Mouse (Mus musculus) midbrain, embryonic 12.5 days (tissue): Measurements from ENCODE around the gene Slc9b2. TPM values are rescaled to one million over a fixed set of nuclear protein-coding genes. Genes with fewer than 3 reads are reported as not detected.

Source experiments
- ATAC-seq: fragments of 200-750 bp; cut with Nextera tagmentation; 2 replicates; pipeline ENCODE4 v1.8.0; 2017; ENCODE audit warnings: low read depth, moderate TSS enrichment, moderate library complexity; ENCODE audit not compliant: low FRiP score
- H3K27ac ChIP-seq: fragments of 300-500 bp; sonication (generic); replicated peaks from 2 replicates; pipeline ENCODE4 v1.5.1; 2016; ENCODE audit warnings: mild to moderate bottlenecking
- H3K27me3 ChIP-seq: fragments of 300-500 bp; sonication (generic); 2 replicates; pipeline ENCODE4 v1.6.1; 2016; ENCODE audit warnings: mild to moderate bottlenecking
- H3K36me3 ChIP-seq: fragments of 300-500 bp; sonication (generic); 2 replicates; pipeline ENCODE4 v1.6.1; 2016
- H3K4me1 ChIP-seq: fragments of 300-500 bp; sonication (generic); 2 replicates; pipeline ENCODE4 v1.6.1; 2016
- H3K4me2 ChIP-seq: fragments of 300-500 bp; sonication (generic); replicated peaks from 2 replicates; pipeline ENCODE4 v1.6.1; 2016; ENCODE audit warnings: mild to moderate bottlenecking, moderate library complexity
- H3K4me3 ChIP-seq: fragments of 300-500 bp; sonication (generic); 2 replicates; pipeline ENCODE4 v1.5.1; 2016; ENCODE audit warnings: mild to moderate bottlenecking
- H3K9ac ChIP-seq: fragments of 300-500 bp; sonication (generic); replicated peaks from 2 replicates; pipeline ENCODE4 v1.6.1; 2016; ENCODE audit warnings: mild to moderate bottlenecking, moderate library complexity
- H3K9me3 ChIP-seq: fragments of 300-500 bp; sonication (generic); 2 replicates; pipeline ENCODE4 v1.6.1; 2016; ENCODE audit warnings: mild to moderate bottlenecking
- WGBS: fragments of 180-500 bp; shearing (Covaris S2); methylation state at CpG from one replicate; pipeline ENCODE4 v1.1.7; 2016; 5-methylcytosine and 5-hydroxymethylcytosine counted together
- polyA plus RNA-seq: library from polyadenylated mRNA; unstranded; fragments of >200 nt; fragmentation: Nextera tagmentation; extraction: Ambion mirVana; gene quantifications from 2 replicates; pipeline ENCODE4 v1.2.1, GENCODE M21; 2016

The Slc9b2 gene
- polyA plus RNA-seq, 1 experiment from 2014 or later, result 0.98 TPM

GRCm38 (mm10) chr3:135314811-135315210 is 7.3 kb downstream of the Slc9b2 start:
- no peak overlapping the region for H3K9ac ChIP-seq
- no peak overlapping the region for H3K4me3 ChIP-seq
- H3K27me3 ChIP-seq, result peaks cover 1% of the 10 kb centered on the region; the same call in 1 of the 2 replicates
- H3K4me1 ChIP-seq, result peaks cover 6% of the 10 kb centered on the region; the same call in 1 of the 2 replicates
- H3K4me2 ChIP-seq, result no peak overlapping the region
- H3K9me3 ChIP-seq, result peaks cover 3% of the 10 kb centered on the region; the same call in 1 of the 2 replicates
- H3K27ac ChIP-seq, result no peak overlapping the region
- H3K36me3 ChIP-seq, result no peaks in the 10 kb centered on the region
- peak; percentile 65 for ATAC-seq
- WGBS, result 60% methylated on average over 2 of the region's 2 CpGs

DNA sequence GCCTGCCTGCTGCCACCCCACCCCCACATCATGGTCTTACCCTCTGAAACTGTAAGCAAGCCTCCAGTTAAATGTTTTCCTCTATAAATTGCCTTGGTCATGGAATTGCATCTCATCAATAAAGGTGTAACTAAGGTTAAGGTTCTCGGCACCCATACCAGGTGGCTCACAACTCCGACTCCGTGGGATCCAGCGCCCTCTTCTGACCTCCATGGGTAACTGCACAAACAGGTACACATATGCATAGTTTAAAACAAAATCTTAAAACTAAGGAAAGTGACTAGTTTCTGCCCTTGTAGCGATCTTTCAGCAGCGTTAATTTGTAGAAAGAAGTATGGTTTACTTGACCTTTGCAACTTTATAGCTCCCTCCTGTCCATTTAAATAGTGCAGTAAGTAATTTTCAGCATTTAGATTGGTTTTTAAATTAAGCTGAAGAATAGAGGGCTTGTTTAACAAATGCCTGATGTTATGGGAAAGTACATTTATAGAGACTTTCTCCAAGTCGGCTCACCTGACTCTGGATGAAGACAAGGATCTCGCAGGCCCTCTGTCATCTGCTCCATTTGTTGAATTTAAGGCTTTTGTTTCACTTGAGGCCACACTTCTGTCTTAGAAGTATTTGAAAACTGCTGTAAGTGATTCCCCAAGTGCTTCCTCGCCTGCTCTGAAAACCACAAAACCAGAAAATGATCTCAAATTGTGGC is 8.4 kb downstream of the Slc9b2 start:
- 92% methylated on average over 9 of the region's 9 CpGs for WGBS
- Histone ChIP-seq H3K27ac (no peak overlapping the region), H3K9me3 (peaks cover 3% of the 10 kb centered on the region; the same call in 1 of the 2 replicates), H3K9ac (no peak overlapping the region), H3K36me3 (no peaks in the 10 kb centered on the region), H3K27me3 (no peaks in the 10 kb centered on the region), H3K4me3 (no peak overlapping the region), H3K4me2 (no peak overlapping the region), H3K4me1 (peaks cover 6% of the 10 kb centered on the region; the same call in 1 of the 2 replicates)
- ATAC-seq, result no peak

DNA sequence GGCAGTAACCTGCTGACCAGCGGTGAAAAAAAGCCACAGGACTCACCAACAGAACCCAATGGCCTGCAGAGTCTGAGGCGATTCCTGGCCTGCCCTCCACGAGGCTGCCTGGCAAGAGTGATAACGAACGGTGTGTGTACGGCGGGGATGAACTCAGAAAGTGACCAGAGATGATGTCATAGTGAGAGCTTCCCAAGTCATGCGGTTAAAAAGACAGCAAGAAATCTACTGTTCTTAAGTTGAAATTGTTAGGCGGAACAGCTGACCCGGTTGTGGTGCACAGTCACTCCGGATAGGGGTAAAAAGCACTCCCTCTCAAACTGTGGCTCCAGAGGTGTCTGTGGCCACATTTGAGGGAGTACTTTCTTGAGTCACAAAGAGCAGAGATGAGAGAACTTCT is 10.8 kb downstream of the Slc9b2 start:
- Histone ChIP-seq H3K4me1 (no peaks in the 10 kb centered on the region), H3K4me2 (no peak overlapping the region), H3K27ac (no peak overlapping the region), H3K9me3 (peaks cover 3% of the 10 kb centered on the region; the same call in 1 of the 2 replicates), H3K4me3 (no peak overlapping the region), H3K27me3 (no peaks in the 10 kb centered on the region), H3K9ac (no peak overlapping the region), H3K36me3 (no peaks in the 10 kb centered on the region)
- ATAC-seq, result no peak
- 87% methylated on average over 11 of the region's 11 CpGs for WGBS

GRCm38 (mm10) chr3:135324354-135324753 is 16.9 kb downstream of the Slc9b2 start:
- Histone ChIP-seq H3K27me3 (no peaks in the 10 kb centered on the region), H3K9me3 (no peaks in the 10 kb centered on the region), H3K4me2 (no peak overlapping the region), H3K4me1 (no peaks in the 10 kb centered on the region; the same call in 1 of the 2 replicates), H3K36me3 (no peaks in the 10 kb centered on the region), H3K9ac (no peak overlapping the region), H3K4me3 (no peak overlapping the region), H3K27ac (no peak overlapping the region)
- ATAC-seq, result no peak
- 36% methylated on average over 6 of the region's 6 CpGs for WGBS

DNA sequence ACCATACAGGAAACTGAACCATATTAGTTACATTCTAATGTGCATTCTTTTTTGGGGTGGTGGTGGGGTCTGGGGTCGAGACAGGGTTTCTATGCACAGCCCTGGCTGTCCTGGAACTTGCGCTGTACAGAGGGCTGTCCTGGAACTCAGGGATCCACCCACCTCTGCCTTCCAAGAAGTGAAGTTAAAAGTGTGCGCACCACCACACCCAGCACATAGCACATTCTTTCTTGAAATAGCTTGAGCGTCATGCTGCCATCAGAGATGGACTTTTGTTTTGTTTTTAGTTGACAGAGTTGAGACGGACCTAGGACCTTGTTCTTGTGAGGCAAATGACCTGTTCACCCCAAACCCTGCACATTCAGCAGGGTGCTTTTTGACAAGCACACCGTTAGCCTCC is 19.7 kb downstream of the Slc9b2 start:
- Histone ChIP-seq H3K36me3 (no peaks in the 10 kb centered on the region), H3K27me3 (no peaks in the 10 kb centered on the region), H3K9ac (no peak overlapping the region), H3K9me3 (no peaks in the 10 kb centered on the region), H3K4me2 (no peak overlapping the region), H3K4me3 (no peak overlapping the region), H3K27ac (no peak overlapping the region), H3K4me1 (no peaks in the 10 kb centered on the region; the same call in 1 of the 2 replicates)
- 80% methylated on average over 6 of the region's 6 CpGs for WGBS
- no peak for ATAC-seq

DNA sequence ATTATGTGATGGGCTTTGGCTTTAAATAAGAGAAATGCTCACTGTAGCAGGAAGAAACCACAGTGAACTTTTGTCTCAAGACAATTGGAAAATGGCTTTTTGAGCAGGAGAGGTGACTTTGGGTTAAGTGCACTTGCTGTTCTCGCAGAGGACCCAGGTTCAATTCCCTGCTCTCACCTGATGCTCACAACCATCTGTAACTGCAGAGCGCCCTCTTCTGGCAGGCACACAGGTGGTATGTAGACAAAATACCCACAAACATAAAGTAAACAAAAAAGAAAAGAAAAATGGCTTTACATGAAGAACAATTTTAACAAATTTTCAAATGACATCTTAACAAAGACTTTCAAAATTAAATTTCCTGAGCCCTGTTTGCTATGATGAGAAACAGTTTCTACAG is 20.1 kb downstream of the Slc9b2 start:
- no peak overlapping the region for H3K4me3 ChIP-seq
- H3K9me3 ChIP-seq, result no peaks in the 10 kb centered on the region
- H3K4me2 ChIP-seq, result no peak overlapping the region
- H3K4me1 ChIP-seq, result no peaks in the 10 kb centered on the region; the same call in 1 of the 2 replicates
- no peaks in the 10 kb centered on the region for H3K27me3 ChIP-seq
- H3K27ac ChIP-seq, result no peak overlapping the region
- no peak overlapping the region for H3K9ac ChIP-seq
- WGBS, result 57% methylated on average over 2 of the region's 2 CpGs
- H3K36me3 ChIP-seq, result no peaks in the 10 kb centered on the region
- no peak for ATAC-seq

DNA sequence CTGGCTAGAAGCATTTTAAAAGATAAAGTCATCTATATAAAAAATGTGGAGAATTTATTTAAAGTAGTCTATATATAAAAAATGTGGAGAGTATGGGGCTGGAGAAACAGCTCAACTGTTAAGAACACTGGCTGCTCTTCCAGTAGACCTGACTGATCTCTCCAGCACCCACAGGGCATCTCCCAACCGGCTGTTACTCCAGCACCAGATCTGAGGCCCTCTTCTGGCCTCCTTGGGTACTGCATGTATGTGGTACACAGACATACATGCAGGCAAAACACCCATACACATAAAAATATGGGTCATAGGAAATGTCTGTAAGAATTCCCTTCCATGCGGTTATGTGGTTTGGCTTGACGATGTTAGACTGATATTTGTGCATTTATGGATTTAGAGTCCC is 21.1 kb downstream of the Slc9b2 start:
- Histone ChIP-seq H3K4me3 (no peak overlapping the region), H3K27me3 (no peaks in the 10 kb centered on the region), H3K9ac (no peak overlapping the region), H3K36me3 (no peaks in the 10 kb centered on the region), H3K4me2 (no peak overlapping the region), H3K27ac (no peak overlapping the region), H3K9me3 (no peaks in the 10 kb centered on the region), H3K4me1 (no peaks in the 10 kb centered on the region; the same call in 1 of the 2 replicates)
- ATAC-seq, result no peak
- 53% methylated on average over 3 of the region's 3 CpGs for WGBS

- no peak for ATAC-seq
- H3K27me3 ChIP-seq, result no peaks in the 10 kb centered on the region
- H3K9ac ChIP-seq, result no peak overlapping the region
- no peak overlapping the region for H3K4me2 ChIP-seq
- H3K9me3 ChIP-seq, result no peaks in the 10 kb centered on the region
- no peaks in the 10 kb centered on the region for H3K4me1 ChIP-seq
- H3K27ac ChIP-seq, result no peak overlapping the region
- no peak overlapping the region for H3K4me3 ChIP-seq
- no peaks in the 10 kb centered on the region for H3K36me3 ChIP-seq
Observed at GRCm38 (mm10) chr3:135332691-135333090, 25.2 kb downstream of the Slc9b2 start.

DNA sequence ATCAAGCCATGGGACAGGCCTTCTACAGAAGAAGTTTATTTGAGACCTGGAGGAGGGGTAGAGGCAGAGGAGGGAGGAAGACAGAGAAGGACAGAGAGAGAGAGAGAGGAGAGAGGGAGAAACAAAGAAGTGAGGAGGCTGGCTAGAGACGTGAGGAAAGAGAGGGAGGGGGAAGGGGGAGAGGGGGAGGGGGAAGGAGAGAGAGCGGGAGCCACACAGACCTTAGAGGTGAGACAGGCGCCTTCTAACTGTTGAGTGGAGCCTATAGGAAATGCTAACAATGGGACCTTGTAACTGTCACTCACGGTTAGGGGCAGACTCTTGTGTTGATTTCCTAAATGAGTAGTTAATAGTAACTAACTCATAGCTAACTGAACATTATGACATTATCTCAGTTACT is 26.3 kb downstream of the Slc9b2 start:
- no peaks in the 10 kb centered on the region for H3K36me3 ChIP-seq
- no peak overlapping the region for H3K27ac ChIP-seq
- H3K9ac ChIP-seq, result no peak overlapping the region
- no peak overlapping the region for H3K4me2 ChIP-seq
- no peak overlapping the region for H3K4me3 ChIP-seq
- H3K4me1 ChIP-seq, result no peaks in the 10 kb centered on the region
- WGBS, result 48% methylated on average over 4 of the region's 4 CpGs
- ATAC-seq, result no peak
- H3K27me3 ChIP-seq, result no peaks in the 10 kb centered on the region
- H3K9me3 ChIP-seq, result no peaks in the 10 kb centered on the region

- H3K4me2 ChIP-seq, result no peak within 1 kb of the TSS
- ATAC-seq, result no peak
- no peaks in the 10 kb centered on the region for H3K9me3 ChIP-seq
- H3K9ac ChIP-seq, result no peak within 1 kb of the TSS
- 83% methylated on average over 14 of the region's 14 CpGs for WGBS
- H3K27ac ChIP-seq, result no peak within 1 kb of the TSS
- H3K27me3 ChIP-seq, result no peaks in the 10 kb centered on the region
- H3K36me3 ChIP-seq, result no peaks in the 10 kb centered on the region
- no peaks in the 10 kb centered on the region for H3K4me1 ChIP-seq
- no peak within 1 kb of the TSS for H3K4me3 ChIP-seq
Observed at GRCm38 (mm10) chr3:135347739-135348264, 40.3 kb downstream of the Slc9b2 start, which contains the start of gene Slc9b1. Gene Slc9b1, plus strand, starts transcription at chr3:135348029.

DNA sequence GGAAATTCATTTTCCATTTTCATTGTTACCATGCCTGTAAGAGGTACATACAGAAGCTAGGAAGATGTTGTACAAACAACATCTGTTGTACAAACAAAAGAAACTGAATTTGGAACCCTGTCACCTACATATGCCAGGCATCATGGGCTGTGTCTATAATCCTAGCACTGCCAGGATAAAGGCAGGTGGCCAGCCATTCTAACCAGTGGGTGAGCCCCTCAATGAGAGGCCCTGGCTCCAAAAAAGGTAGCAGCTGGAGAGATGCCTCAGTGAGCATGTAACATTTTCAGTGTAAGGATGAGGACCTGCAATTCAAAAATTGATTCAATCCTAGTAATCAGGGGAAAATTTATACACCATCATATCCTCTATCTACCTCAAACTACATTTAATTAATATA is 41.5 kb downstream of the Slc9b2 start:
- H3K4me3 ChIP-seq, result no peak overlapping the region
- H3K36me3 ChIP-seq, result no peaks in the 10 kb centered on the region
- H3K27ac ChIP-seq, result no peak overlapping the region
- H3K4me2 ChIP-seq, result no peak overlapping the region
- H3K9ac ChIP-seq, result no peak overlapping the region
- no peaks in the 10 kb centered on the region for H3K27me3 ChIP-seq
- H3K4me1 ChIP-seq, result no peaks in the 10 kb centered on the region
- H3K9me3 ChIP-seq, result no peaks in the 10 kb centered on the region
- no peak for ATAC-seq

- 88% methylated on average over 3 of the region's 3 CpGs for WGBS
Observed at GRCm38 (mm10) chr3:135351857-135352256, 44.4 kb downstream of the Slc9b2 start.

More at GRCm38 (mm10) chr3:135351857-135352256, 44.4 kb downstream of the Slc9b2 start:
- no peak overlapping the region for H3K27ac ChIP-seq
- no peaks in the 10 kb centered on the region for H3K36me3 ChIP-seq
- H3K4me1 ChIP-seq, result no peaks in the 10 kb centered on the region
- H3K9me3 ChIP-seq, result no peaks in the 10 kb centered on the region
- no peaks in the 10 kb centered on the region for H3K27me3 ChIP-seq
- H3K4me3 ChIP-seq, result no peak overlapping the region
- ATAC-seq, result no peak
- H3K4me2 ChIP-seq, result no peak overlapping the region
- no peak overlapping the region for H3K9ac ChIP-seq
